Mouse (Mus musculus) kidney, adult 2 months (tissue): ENCODE measurements around the gene Ksr2.

ENCODE experiments used
- CTCF ChIP-seq: fragments of 200-500 bp; conservative IDR thresholded peaks from 2 replicates; pipeline ENCODE4 v1.5.1; 2011; ENCODE audit warnings: low read depth, mild to moderate bottlenecking, control low read depth, low read length, moderate library complexity, mixed read lengths; ENCODE audit not compliant: insufficient read depth, insufficient read length
- POLR2A ChIP-seq: fragments of 200-500 bp; IDR thresholded peaks from one replicate; pipeline ENCODE4 v1.6.1; 2011; ENCODE audit warnings: low read depth, low read length, control low read depth

- TF ChIP-seq CTCF, result peak; percentile 27; the same call in 1 of the 2 replicates
- TF ChIP-seq POLR2A, result no peak
Observed at GRCm38 (mm10) chr5:117824486-117824885, 410.7 kb downstream of the Ksr2 start.
